Mouse (Mus musculus): Measurements from ENCODE around the gene Uncx.

GRCm38 (mm10) chr5:139573606-139574311 lies 30.5 kb downstream of the Uncx start:
- TF ChIP-seq CTCF (conservative IDR thresholded peaks at IDR 0.05; ENCODE audit: low read length) (no peak), NANOG (IDR thresholded peaks at IDR 0.05; ENCODE audit: borderline replicate concordance, low read length) (no peak)

Data from E14TG2a.4 (cell line).